In the genomic region with DNA sequence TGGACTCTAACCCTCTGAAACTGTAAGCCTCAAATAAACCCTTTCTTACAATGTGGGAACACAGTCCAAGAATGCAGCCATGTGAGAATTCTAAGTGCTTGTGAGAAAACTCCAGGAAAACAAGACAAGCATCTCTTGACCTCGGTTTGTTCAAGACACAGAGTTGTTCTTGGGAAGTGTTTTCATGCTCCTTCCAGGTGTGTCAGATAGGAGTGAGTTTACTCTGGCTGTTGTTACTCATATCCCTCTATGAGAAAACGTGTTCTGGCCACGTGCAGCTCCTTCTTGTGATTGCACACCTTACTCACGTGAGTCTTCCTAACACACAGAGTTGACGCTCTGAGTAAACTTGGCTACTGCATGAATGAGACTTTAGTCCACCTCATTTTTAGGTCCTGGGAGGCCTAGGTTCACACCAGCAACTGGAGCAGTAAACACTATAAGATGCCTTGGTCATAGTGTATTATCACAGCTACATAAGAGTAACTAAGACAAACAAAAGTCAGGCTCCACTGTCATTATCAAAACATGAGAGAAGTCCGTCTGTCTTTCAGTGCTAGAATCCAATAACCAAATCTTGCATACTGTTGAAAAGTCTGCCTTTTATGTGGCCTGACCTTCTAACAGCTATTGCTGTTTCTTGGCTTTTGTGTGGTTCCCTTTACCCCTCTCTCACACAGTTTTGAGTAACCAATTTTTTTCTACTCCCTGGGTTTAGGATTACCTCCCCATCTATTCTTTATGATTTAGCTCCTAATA, we compare ENCODE assay signal across 30 mouse cellular contexts. TPM values are rescaled to one million over a fixed set of nuclear protein-coding genes. Genes with fewer than 3 reads are reported as not detected.
A peak's percentile ranks its signal among the peaks of the same experiment; 100 is the strongest.
DNase-seq lines count a peak whose midpoint lies in the region; ATAC-seq lines count a peak whose summit lies in the region.
"Had no signal": no experiment of that assay in that cellular context is flagged by ENCODE, and none has a peak within 500 bp of the region (broad histone marks: within the 10 kb centered on the region; RNA-seq: fewer than 3 reads in every experiment).

No protein-coding gene starts in this region.

- H3K9ac ChIP-seq in lung, embryonic 16.5 days (ENCODE audit: low read length), result no peak overlapping the region
- H3K9ac ChIP-seq: heart, embryonic 12.5 days; intestine, embryonic 15.5 days; limb, embryonic 15.5 days; liver, embryonic 14.5 days; midbrain, embryonic 13.5 days had no signal

- H3K27me3 ChIP-seq in lung, embryonic 16.5 days (ENCODE audit: control insufficient read depth, insufficient read depth, low read depth, low read length), result no peaks in the 10 kb centered on the region
- H3K27me3 ChIP-seq: heart, embryonic 12.5 days; intestine, embryonic 15.5 days; limb, embryonic 15.5 days; midbrain, embryonic 13.5 days; Patski had no signal

- H3K4me3 ChIP-seq in lung, embryonic 16.5 days (ENCODE audit: low read length), result no peak overlapping the region
- H3K4me3 ChIP-seq: erythroblast, embryonic 14.5 days; gastrocnemius, adult 2 months; heart, adult 2 months; heart, embryonic 12.5 days; hindbrain, embryonic 10.5 days; intestine, embryonic 15.5 days; limb, embryonic 10.5 days; limb, embryonic 15.5 days; midbrain, embryonic 13.5 days had no signal

- no peak overlapping the region for H3K4me2 ChIP-seq in lung, embryonic 16.5 days (ENCODE audit: low read depth, low read length)
- H3K4me2 ChIP-seq: heart, embryonic 12.5 days; intestine, embryonic 15.5 days; limb, embryonic 15.5 days; midbrain, embryonic 13.5 days had no signal

- DNase-seq in lung, postnatal 14 days, result no peak
- DNase-seq in CD4-positive helper T cell, adult 2 months (ENCODE audit: low read depth, low spot score), result peak; percentile 63
- DNase-seq in CD4-positive, CD25-positive, alpha-beta regulatory T cell, adult 2 months (ENCODE audit: low read depth, low spot score), result peak; percentile 56
- peak; percentile 34 for DNase-seq in lung, postnatal 25 days (ENCODE audit: low spot score)
- no peak for DNase-seq in cerebellum, adult 11 months
- no peak for DNase-seq in right cerebral cortex, postnatal 14 days
- DNase-seq: adrenal gland, postnatal 25 days; B cell, adult 2 months; cerebellum, adult 18-20 months; cerebellum, postnatal 14 days; gastrocnemius, adult 2 months; heart, adult 2 months; heart, postnatal 10 days; kidney, adult 8-10 months; retina, postnatal 1 day; spleen, adult 18-20 months had no signal

- peaks cover 10% of the 10 kb centered on the region for H3K36me3 ChIP-seq in lung, embryonic 16.5 days (ENCODE audit: control insufficient read depth, insufficient read depth, low read length)

- H3K27ac ChIP-seq in lung, embryonic 16.5 days (ENCODE audit: low read length), result peak overlapping the region; percentile 60
- H3K27ac ChIP-seq: gastrocnemius, adult 2 months; heart, adult 2 months; hindbrain, embryonic 10.5 days; intestine, embryonic 15.5 days; kidney, postnatal 0 days; limb, embryonic 10.5 days; limb, embryonic 15.5 days; liver, embryonic 14.5 days; macrophage; midbrain, embryonic 13.5 days had no signal

- WGBS in lung, embryonic 16.5 days, result 81% methylated on average over 6 of the region's 6 CpGs

- peaks cover 3% of the 10 kb centered on the region; the same call in 1 of the 2 replicates for H3K9me3 ChIP-seq in lung, embryonic 16.5 days (ENCODE audit: control insufficient read depth, low read length)
- H3K9me3 ChIP-seq: intestine, embryonic 15.5 days; limb, embryonic 10.5 days; limb, embryonic 15.5 days; midbrain, embryonic 13.5 days had no signal

- no peak for ATAC-seq in lung, embryonic 16.5 days (ENCODE audit: low read depth)
- ATAC-seq: forebrain, embryonic 16.5 days; hindbrain, embryonic 16.5 days; intestine, embryonic 15.5 days; midbrain, embryonic 13.5 days; Patski had no signal

- H3K4me1 ChIP-seq in lung, embryonic 16.5 days (replicated peaks; ENCODE audit: control insufficient read depth, insufficient read depth, low read length), result no peaks in the 10 kb centered on the region
- H3K4me1 ChIP-seq: hindbrain, embryonic 10.5 days; intestine, embryonic 15.5 days; limb, embryonic 10.5 days; limb, embryonic 15.5 days; midbrain, embryonic 13.5 days had no signal

RNA-seq across cellular contexts. Expression of gene Ift80, which starts 37.7 kb away (rescaled TPM):
- 20.7 and 21.0 TPM in 2 replicates for polyA plus RNA-seq in lung, embryonic 16.5 days (2015; fragmentation: Nextera tagmentation; extraction: Ambion mirVana)

RNA-seq across cellular contexts. Expression of gene Smc4, which starts 37.8 kb away (rescaled TPM):
- 196 and 214 TPM in 2 replicates for polyA plus RNA-seq in lung, embryonic 16.5 days (2015; fragmentation: Nextera tagmentation; extraction: Ambion mirVana)

Comparison
In these comparisons a context has a peak if more than half of its experiments do, and no peak if none do; other contexts are left out.
1. DNase-seq: peak in CD4-positive helper T cell, adult 2 months (single experiment), CD4-positive, CD25-positive, alpha-beta regulatory T cell, adult 2 months (single experiment) and lung, postnatal 25 days (single experiment); none in lung, postnatal 14 days (single experiment), cerebellum, adult 11 months (single experiment) and right cerebral cortex, postnatal 14 days (single experiment).